Mouse (Mus musculus) cerebellum, adult 11 months (tissue): ENCODE measurements around the gene 1700012B07Rik.

Experiments used
- DNase-seq: peaks from one replicate; pipeline ENCODE4 v3.0.0; 2022

1700012B07Rik gene

DNA sequence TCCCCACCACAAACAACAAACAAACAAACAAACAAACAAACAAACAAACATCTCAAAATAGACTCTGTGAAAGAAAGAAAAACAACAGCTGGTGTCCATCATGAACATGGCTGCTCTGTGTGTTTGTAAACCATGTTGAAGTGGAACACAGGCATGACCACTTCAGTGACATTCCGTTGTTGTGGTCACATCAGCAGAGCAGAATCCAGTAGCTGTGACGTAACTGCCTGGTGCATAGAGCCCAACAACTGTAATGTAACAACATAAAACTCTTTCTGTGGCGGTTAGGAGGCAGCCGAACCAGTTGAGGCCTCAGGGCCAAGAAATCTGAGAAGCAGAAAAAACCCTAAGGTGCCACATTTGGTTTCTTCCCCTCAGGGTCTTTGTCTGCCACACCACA, 17.8 kb upstream of the 1700012B07Rik start:
- DNase-seq, result no peak

DNA sequence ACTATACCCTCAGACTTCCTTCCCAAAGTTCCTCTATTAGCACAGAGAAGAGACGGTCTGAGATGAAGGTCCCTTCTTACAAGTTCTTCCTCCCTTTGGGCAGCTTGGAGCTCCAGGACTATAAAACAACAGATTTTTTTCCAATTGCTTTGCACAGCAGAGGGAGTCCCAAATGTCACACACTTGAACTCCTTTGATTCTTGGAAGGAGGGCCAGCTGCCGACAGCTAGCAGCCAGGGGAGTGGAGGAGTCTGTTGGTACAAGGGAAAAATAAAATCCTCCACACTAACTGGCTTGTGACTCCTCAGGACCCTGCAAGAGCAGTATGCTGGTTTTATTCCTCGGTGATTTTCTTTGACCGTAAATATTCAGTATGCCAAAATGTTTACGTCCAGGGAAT, 16.6 kb upstream of the 1700012B07Rik start:
- DNase-seq, result no peak

DNA sequence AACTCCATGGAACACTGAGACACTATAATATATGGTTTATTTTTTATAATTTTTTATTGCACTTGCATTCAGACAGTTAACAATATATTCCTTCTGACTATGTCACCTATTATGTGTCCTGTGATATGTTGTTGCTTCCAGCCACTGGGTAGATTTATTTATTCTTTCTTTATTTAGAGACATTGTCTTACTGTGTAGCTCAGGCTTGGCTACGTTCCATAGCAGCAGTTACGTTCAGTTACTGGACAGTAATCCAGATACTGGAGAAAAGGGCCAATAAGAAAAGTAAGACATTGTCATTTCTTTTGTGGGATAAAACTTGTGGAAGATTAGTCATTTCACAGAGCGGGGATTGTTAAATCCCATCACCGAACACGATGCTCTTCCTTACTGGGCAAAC, 2.5 kb upstream of the 1700012B07Rik start:
- DNase-seq, result no peak

DNA sequence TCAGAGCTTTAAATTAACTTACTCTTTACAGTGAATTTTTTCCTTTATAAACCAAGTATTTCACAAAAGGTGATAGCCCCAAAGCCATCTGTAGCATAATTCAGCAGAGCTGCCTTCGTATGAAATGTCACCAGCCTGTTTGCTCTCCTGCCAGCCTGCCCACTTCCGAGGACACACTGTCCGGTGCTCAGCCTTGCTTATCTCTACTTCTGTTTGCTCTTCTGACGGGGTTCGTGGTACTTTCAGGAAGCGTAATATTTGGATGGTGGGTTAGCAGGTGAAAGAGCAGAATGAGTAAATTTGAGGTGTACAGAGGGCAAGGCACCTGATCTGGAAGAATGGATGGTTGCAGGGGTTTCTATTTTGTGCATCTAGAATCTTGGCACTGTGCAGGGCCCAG, 5.6 kb downstream of the 1700012B07Rik start:
- no peak for DNase-seq

DNA sequence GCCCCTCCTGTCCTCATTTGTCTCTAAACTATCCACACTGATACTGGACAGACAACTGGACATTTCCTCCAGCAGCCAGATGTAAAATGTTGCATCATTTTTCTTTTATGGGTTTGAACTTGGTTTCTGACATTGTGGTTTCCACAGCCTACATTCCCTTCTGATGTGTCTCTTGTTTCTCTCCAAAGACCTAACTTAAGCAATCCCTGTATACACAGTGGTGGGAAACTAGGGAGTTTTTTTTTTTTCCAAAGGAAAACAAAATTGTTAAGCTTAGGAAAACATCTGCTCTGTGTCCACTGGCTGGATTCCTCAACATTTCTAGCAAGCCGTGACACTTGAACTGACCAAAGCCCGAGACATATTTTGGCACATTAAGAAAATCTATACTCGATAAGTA, 10.4 kb downstream of the 1700012B07Rik start:
- DNase-seq, result no peak

DNA sequence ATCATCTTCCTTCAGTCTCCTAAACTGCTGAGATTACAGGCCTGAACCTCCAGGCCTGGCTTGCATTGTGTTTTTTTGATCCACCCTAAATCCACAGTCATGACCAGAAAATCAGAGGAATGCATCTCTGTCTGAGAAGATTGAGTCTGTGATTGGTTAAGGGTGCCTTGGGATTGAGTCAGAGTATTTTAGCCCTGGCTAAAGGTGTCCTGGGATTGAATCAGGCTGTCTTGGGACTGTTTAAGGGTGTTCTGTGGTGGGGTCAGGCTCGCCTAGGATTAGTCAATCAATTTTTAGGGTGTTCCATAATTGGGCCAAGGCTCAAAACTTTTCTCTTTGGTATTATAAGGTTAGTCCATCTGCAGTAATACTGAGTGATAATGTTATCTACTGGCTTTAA, 10.9 kb downstream of the 1700012B07Rik start:
- DNase-seq, result no peak

DNA sequence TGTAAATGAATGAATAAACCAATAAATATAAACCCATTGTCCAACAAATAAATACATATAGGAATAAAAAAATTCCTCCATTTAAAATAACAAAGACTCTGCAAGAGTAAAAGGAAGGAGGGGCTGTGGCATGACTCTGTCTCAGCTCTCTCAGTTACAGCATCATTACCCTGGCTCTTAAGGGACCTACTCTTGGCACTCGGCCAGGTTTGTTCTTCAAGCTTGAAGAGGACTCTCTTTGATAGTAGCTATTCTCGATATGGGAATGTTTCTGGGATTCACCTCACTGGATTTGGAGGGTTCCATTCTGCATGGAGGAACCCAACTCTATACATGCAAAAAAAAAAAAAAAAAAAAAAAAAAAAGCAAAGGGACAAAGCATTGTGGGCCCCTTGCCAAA, 16.1 kb downstream of the 1700012B07Rik start:
- DNase-seq, result no peak

DNA sequence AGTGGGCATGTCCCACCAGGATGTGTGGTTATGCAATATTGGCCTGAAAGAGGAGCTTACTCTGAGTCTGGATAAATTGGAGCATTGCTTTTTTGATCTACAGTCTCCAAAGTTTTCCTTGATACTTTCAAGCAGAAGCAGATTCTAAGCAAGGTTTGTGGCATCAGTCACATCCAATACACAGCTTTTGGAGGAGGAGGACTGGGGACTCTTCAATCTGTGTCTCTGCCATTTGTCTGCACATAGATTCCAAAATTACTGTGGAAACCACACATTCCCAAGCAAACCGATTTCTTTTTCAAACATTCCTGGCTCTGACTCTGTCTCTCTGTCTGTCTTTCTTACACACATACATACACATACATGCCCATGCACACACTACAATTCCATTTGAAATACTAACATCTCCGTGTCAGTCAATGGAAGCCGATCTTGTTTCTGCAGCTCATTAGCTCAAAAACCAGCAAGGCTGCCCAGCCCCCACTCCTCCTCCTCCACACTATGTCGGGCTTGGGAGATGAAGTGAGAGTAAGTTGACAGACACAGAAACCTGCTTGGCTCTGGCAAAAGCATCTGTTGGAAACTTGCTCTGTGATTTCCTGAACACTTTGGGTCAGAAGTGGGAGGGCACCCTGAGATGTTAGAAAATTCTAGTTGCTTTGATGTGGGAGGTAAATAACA, 18.5 kb downstream of the 1700012B07Rik start:
- DNase-seq, result no peak

DNA sequence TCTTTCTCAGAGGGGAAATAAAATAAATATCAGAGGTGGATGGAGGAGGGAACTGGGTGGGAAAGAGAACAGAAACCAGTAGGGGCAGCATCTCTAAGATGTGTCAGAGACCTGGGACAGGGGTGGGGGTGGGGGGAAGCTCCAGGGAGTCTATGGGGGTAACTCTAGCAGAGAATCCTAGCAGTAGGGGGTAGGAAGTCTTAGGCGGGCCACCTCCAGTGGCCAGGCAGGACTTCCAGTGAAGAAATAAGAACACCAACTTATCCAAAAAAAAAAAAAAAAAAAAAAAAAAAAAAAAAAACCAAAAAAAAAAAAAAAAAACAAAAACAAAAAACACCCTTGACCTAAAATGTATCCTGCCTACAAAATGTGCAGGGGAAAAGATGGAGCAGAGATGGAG, 26.3 kb downstream of the 1700012B07Rik start:
- DNase-seq, result no peak

DNA sequence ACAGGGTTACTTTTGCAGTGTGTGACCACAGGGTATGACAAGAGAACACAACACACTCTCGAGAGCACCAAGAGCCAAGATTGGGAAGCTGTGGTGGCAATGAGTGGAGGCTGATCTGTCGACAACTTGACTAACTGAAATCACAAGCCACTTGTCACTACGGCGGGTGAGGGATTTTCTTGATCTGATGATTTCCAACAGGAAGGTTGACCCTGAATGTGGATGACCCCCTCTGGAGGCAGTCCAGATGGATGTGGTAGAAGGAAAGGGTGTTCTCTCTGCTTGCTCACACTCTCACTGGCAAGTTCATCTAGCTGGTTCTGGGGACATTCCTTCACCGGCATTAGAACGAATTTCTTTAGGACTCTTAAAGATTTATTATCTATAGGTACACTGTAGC, 30.3 kb downstream of the 1700012B07Rik start:
- DNase-seq, result no peak

DNA sequence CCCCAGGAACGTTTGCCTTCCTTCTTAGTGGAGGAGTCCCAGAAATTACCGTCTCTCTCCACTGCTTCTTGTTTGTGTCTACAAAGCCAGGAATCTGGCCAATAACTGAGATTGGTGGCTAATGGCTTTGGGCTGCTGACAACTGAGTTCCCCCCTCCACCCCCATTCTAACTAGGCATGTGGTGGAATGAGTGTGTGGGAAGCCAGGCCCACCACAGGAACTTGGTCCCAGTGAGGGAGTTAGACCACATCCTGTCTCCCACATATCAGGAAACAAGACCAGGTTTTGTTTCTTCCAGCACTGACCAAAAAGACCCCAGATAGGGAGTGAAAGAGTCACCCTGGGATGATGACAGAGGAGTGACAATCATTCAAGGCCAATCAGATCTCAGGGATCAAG, 32.3 kb downstream of the 1700012B07Rik start:
- no peak for DNase-seq

DNA sequence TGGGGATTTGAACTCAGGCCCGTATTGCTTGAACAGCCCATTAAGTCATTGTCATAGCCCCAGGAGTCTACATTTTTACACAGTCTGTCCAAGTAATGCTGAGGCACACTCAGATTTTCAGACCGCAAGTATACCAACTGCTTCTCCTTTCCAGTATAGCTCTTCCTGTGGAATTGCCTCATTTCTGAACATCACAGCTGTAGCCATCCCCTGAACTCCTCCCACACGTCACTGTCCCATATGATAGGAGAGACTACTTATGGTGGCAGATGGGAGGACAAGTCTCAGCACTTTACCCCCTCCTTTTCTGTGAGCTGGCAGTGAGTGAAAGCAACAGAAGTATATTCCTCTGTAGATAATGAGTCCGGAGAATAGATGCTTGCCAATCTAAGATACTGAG, 34.3 kb downstream of the 1700012B07Rik start:
- DNase-seq, result no peak

DNA sequence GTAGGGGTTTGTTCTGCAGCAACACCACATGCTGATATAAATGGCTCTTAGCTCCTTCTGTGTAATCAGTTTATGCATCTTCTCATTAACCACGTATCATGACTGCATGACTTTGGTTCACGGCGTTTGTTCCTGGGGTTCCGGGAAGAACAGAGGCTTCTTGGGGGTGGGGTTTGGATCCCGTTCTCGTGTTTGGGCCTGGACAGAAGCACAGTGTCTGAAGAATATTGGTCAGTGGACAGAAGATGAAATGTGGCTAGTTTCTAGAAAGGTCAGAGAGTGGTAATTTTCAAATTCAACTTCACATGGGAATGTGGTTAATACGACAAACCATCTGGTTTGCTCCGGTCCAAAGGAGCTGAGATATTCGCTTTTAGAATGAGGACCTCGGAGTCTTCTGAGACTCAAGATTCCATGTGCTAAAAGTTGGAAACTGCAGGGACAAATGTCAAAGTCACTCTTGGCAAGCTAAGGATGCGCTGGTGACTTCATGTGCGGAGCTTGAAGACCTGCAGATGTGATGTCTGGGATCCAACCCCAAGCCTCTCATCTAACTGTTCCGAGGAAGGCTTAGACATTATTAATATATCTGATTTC, 35.3 kb downstream of the 1700012B07Rik start:
- no peak for DNase-seq

DNA sequence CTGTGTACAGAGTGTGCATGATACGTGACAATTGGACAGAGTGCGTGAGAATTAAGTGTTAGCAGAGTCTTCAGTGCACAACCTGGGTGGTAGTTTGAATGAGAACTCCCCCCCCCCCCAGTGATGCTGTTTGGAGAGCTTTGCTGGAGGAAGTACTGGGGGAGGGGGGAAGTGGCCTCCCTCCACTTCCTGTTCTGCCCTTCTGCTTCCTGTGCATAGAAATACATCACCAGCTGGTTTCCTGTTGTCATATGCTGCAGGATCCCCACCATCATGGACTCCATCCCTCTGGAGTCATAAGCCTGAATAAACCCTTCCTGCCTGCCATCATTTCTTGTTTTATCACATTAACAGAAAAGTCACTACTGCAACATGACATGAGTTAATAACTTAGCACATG, 35.9 kb downstream of the 1700012B07Rik start:
- no peak for DNase-seq

DNA sequence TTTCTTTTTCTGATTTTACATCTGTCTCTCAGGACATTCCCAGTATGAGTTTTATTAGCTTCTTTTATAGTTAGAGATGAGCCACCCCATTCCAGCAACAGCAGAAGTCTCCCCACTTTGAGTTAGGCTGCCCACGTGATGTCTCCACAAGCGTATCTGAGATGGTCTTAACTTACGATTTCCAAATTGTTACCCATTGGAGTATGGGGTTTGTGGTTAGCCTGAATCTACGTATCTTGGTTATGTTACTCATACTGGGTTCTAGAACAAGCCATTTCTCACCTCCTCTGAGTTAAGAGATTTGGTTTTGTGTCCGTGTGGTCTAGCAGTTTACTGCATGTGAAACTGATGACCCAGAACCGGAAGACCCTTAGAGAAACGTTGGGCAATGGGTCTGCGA, 37.6 kb downstream of the 1700012B07Rik start:
- DNase-seq, result no peak

DNA sequence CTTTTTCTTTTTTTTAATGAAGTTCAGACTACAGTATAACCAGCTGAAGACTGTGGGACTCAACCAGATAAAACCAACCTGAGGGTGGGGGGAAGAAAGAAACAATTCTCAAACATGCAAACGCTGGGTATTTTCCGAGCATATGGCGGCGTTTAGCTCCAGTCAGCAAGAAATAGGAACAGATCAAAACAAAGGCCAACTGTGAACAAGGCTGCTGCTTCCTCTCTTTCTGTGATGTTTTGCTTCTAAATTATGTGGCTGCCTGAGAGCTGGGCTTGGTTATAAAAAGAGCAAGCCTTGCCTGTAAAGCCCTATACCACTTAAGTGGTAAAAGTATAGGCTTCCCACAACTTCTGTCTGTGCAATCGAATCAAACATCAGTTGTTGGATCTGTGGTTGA, 42.5 kb downstream of the 1700012B07Rik start:
- no peak for DNase-seq

DNA sequence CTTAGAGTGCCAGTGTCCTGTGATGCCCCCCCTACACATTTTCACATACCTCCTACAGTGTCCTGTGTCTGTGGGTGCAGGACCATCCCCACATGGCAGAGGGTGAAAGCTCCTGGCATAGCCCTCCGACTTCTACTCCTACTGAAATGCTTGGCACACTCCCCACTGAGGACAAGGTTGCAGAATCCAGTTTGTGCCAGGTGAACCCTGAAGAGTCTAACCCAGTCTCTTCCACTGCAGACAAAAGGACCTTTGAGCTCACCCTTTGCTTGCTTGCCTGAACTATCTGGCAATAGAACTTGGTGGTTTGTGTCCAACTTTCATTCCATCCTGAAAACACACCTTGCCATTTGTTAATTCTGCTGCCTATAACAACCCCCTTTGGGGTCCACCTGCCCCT, 56.5 kb downstream of the 1700012B07Rik start:
- no peak for DNase-seq

DNA sequence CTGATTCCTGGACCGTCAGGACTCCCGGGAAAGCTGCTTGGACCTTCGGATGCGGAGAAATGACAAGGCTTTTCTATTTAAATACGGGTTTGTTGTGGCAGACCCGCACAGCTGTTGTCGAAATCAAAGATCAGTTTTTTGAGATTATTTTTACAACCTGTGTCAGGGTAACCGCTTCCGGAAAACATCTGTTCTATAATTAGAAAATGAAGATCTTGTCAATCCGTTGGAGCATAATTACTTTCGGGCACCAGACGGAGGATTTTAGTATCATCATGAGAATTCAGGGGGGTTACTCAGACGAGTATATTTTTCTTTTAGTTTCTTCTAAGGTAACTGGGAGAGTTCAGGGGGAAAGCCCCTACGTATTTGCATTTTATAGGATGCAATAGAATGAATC, 57.7 kb downstream of the 1700012B07Rik start:
- DNase-seq, result no peak

DNA sequence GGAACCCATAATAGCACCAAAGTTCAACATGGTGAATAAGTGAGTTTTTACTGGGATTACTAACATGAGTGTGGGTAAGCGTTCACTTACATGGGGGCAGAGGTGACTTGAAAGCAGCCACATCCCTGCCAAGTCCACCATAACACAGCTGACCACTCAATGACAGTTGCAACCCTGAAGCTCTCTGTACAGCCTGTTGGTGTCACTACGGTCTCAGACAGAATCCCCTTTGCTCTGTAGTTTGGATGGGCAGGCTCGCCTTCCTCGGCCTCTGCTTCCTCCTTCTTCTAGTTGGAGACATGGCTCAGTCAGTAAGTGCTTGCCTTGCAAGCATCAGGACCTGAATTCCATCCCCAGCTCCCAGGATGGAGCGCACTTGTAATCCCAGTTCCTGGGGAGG, 58.8 kb downstream of the 1700012B07Rik start:
- no peak for DNase-seq

DNA sequence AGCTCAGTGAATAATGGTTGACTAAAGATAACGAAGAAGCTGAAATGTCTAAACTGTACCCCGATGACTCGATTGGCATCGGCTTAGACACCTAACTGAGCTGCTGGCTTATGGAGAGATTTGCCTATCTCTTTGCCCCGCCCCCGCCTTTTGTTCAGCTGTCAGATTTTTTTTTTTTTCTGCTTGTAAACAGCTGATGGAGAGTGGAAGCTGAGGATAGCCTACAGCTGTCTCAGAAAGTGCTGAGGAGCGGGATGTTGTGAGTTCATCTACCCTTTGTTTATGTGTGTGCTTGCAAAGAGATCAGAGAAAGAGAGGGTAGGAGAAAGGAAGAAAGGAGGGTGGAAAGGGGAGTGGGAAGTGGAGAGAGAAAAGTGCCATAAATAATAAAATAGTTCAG, 67.8 kb downstream of the 1700012B07Rik start:
- DNase-seq, result no peak

DNA sequence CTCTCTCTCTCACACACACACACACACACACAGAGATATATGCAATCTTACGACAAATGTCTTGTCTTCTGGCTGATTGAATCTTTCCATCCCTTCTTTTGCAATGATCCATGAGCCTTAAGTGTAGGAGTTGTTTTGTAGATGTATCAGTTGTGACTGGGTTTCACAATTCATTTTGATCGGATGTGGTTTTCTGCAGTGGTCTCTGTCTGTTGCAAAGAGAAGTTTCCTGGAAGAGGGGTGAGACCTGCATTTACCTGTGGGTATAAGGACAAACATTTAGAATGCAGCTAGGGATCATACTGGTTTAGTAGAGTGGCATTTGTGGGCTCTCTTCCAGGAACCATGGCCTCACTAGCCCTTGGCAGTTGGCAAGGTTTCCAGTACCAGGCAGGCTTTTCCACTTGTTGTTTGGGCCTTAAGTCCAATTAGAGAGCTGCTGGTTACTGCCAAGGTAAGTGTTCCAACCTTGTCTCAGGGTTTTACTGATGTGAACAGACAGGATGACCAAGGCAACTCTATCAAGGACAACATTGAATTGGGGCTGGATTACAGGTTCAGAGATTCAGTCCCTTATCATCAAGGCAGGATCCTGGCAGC, 69.1 kb downstream of the 1700012B07Rik start:
- no peak for DNase-seq

DNA sequence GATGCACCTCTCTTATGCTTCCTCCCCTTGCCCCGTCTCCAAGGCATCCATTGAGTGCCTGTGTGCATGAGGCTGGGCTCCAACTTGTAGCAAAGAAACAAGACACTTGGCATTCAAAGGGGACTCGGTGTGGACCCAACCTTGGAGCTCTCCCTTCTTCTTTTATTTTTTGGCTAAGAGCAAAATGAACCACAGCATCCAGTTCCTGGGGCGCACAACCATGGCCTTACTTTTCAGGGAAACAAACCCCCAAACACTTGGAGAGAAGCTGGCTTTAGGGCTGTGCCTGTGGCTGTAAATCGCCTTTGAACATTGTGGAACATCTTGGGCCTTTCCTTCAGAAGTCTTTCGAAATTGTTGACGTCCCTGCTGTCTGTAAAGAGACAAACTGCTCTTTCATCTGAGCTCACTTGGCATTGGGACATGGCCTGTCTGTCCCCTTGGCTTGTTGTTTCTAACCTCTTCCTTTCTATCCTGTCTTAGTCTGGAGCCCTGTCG, 73.7 kb downstream of the 1700012B07Rik start:
- DNase-seq, result peak; percentile 12

DNA sequence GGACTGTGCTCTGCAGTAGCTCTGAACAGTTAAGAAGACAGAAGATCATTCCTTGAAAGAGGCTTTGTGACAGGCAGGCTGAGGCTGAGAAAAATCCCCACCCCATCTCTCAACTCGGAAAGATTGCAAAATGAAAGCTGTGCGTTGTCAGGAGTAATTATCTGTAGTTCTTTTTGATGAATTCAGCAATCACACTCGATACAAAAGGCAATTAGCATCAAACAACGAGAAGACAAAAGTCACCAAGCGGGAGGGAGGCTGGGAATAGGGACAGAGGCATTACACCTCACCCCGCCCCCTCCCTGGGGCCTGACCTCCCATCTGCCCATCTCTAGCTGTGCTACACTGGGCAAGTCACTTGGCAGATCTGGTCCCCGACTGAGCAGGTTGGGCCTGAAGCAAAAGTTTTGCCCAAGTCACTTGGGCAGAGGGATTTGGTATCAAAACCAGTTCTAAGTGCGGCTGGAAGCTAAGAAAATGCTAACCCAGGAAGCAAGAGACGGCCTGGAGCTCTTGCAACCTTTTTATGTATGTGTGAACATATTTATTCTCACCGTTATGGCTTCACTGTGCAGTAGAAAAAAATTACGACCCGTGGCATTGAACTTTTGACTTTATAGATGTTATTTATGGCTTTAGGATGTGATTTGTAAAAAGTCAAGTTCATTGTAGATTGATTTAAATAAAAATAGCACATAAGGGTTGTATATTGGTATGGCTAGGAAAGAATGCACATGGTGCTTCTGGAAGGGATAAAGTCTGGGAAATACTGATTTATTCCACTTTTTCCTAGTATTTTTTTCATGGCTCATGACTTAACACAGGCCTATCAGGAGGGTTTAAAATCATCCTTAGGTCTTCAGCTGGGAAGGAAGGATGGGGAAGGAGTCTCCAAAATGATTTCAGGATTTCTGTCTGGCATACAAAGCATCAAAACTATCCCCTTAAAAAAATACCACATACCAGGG, 75.9 kb downstream of the 1700012B07Rik start:
- no peak for DNase-seq
